Mouse (Mus musculus): Measurements from ENCODE around the gene Colec11.

The Colec11 gene

DNA sequence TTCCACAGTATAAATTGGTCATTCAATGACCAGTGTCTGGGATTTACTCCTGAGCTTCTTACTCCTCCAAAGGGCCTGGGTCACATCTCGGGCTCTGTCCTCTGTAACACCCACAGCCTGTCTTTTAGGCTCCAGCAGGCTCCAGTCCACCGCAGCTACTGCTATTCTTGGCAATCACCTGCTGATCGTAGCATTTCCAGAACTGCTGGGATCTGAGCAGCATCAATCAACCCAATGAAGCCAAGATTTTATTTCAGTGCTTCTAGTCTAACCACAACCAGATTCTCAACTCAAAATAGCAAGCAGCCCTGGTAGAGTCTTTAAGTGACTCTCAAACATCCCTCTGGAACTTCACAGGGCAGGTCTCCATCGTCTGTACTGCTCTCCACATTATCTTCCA, 74.3 kb downstream of the Colec11 start:
- in situ Hi-C loops (cut with MboI; ENCODE audit: low pct_unique_long_range_greater_than_20kb in 1 of 2, low sequenced_read_pairs in 2 of 2, unreplicated experiment in 1 of 2), result no loop called here
